Mouse (Mus musculus): ENCODE results near the gene Prss54.

Prss54 gene

GRCm38 (mm10) chr8:95551577-95551976 is 24.6 kb downstream of the Prss54 start:
- no peak for DNase-seq (ENCODE audit: low spot score in 2 of 2)

GRCm38 (mm10) chr8:95549871-95550829 is 26.0 kb downstream of the Prss54 start:
- peak; percentile 11 to 33 for DNase-seq (ENCODE audit: low spot score in 2 of 2)

GRCm38 (mm10) chr8:95547931-95548330 is 28.2 kb downstream of the Prss54 start:
- DNase-seq (ENCODE audit: low spot score in 2 of 2) = no peak

- no peak for DNase-seq (ENCODE audit: low spot score in 2 of 2)
Observed at GRCm38 (mm10) chr8:95546986-95547385, 29.2 kb downstream of the Prss54 start.

- DNase-seq (ENCODE audit: low spot score in 2 of 2) = no peak
Observed at GRCm38 (mm10) chr8:95545815-95546214, 30.3 kb downstream of the Prss54 start.

- no peak for DNase-seq (ENCODE audit: low spot score in 2 of 2)
Observed at GRCm38 (mm10) chr8:95543065-95543464, 33.1 kb downstream of the Prss54 start.

GRCm38 (mm10) chr8:95542191-95542590 is 33.9 kb downstream of the Prss54 start:
- DNase-seq (ENCODE audit: low spot score in 2 of 2) = no peak

- no peak for DNase-seq (ENCODE audit: low spot score in 2 of 2)
Observed at GRCm38 (mm10) chr8:95539487-95539886, 36.7 kb downstream of the Prss54 start.

- DNase-seq (ENCODE audit: low spot score in 2 of 2) = peak; percentile 70 to 76
Observed at GRCm38 (mm10) chr8:95533584-95534387, 42.4 kb downstream of the Prss54 start, which contains the start of gene Ccdc113. Ccdc113 (plus strand) TSS chr8:95534085.

- DNase-seq (ENCODE audit: low spot score in 2 of 2) = no peak
Observed at GRCm38 (mm10) chr8:95532206-95532605, 43.9 kb downstream of the Prss54 start.

GRCm38 (mm10) chr8:95528750-95529310 is 47.3 kb downstream of the Prss54 start:
- DNase-seq (ENCODE audit: low spot score in 2 of 2) = no peak

GRCm38 (mm10) chr8:95528194-95528593 is 47.9 kb downstream of the Prss54 start:
- no peak for DNase-seq (ENCODE audit: low spot score in 2 of 2)

GRCm38 (mm10) chr8:95523991-95524390 is 52.1 kb downstream of the Prss54 start:
- DNase-seq (ENCODE audit: low spot score in 2 of 2) = no peak

GRCm38 (mm10) chr8:95516928-95517327 is 59.2 kb downstream of the Prss54 start:
- DNase-seq (ENCODE audit: low spot score in 2 of 2) = peak in 1 of 2 experiments; percentile 68

GRCm38 (mm10) chr8:95513219-95513618 is 62.9 kb downstream of the Prss54 start:
- DNase-seq (ENCODE audit: low spot score in 2 of 2) = no peak

GRCm38 (mm10) chr8:95512257-95512656 is 63.9 kb downstream of the Prss54 start:
- DNase-seq (ENCODE audit: low spot score in 2 of 2) = peak; percentile 52 to 68
